Mouse (Mus musculus) heart, embryonic 12.5 days (tissue): ENCODE measurements at regions not wholly inside any gene's neighbourhood (a gene's known extent, or its start where the extent isn't known, plus 50 kb on each side); places are given as distances from the start of the nearest gene placed in this dataset.

Experiments
- ATAC-seq: fragments of 200-750 bp; cut with Nextera tagmentation; 2 replicates; pipeline ENCODE4 v1.8.0; 2017; ENCODE audit warnings: moderate TSS enrichment, moderate library complexity; ENCODE audit not compliant: insufficient number of reproducible peaks, low FRiP score
- H3K27ac ChIP-seq: fragments of 300-500 bp; sonication (generic); 2 replicates; pipeline ENCODE4 v1.5.1; 2016; ENCODE audit warnings: mild to moderate bottlenecking, moderate library complexity; ENCODE audit not compliant: poor library complexity, severe bottlenecking
- H3K27me3 ChIP-seq: fragments of 300-500 bp; sonication (generic); replicated peaks from 2 replicates; pipeline ENCODE4 v1.6.1; 2016; ENCODE audit warnings: mild to moderate bottlenecking, moderate library complexity
- H3K36me3 ChIP-seq: fragments of 300-500 bp; sonication (generic); 2 replicates; pipeline ENCODE4 v1.6.1; 2016; ENCODE audit warnings: mild to moderate bottlenecking, moderate library complexity
- H3K4me1 ChIP-seq: fragments of 300-500 bp; sonication (generic); replicated peaks from 2 replicates; pipeline ENCODE4 v1.6.1; 2016; ENCODE audit warnings: mild to moderate bottlenecking
- H3K4me2 ChIP-seq: fragments of 300-500 bp; sonication (generic); 2 replicates; pipeline ENCODE4 v1.6.1; 2016; ENCODE audit warnings: mild to moderate bottlenecking, moderate library complexity
- H3K4me3 ChIP-seq: fragments of 300-500 bp; sonication (generic); 2 replicates; pipeline ENCODE4 v1.5.1; 2016; ENCODE audit warnings: mild to moderate bottlenecking
- H3K9ac ChIP-seq: fragments of 300-500 bp; sonication (generic); 2 replicates; pipeline ENCODE4 v1.6.1; 2016; ENCODE audit warnings: mild to moderate bottlenecking, moderate library complexity
- H3K9me3 ChIP-seq: fragments of 300-500 bp; sonication (generic); replicated peaks from 2 replicates; pipeline ENCODE4 v1.6.1; 2016; ENCODE audit warnings: mild to moderate bottlenecking, moderate library complexity
- WGBS: fragments of 180-500 bp; shearing (Covaris S2); methylation state at CpG from one replicate; pipeline ENCODE4 v1.1.7; 2016; 5-methylcytosine and 5-hydroxymethylcytosine counted together

GRCm38 (mm10) chr8:107817796-107818195 is 124.6 kb upstream of the Zfhx3 start:
- no peaks in the 10 kb centered on the region for H3K36me3 ChIP-seq
- H3K4me3 ChIP-seq, result no peak overlapping the region
- H3K9ac ChIP-seq, result no peak overlapping the region
- no peak overlapping the region for H3K27ac ChIP-seq
- H3K4me2 ChIP-seq, result no peak overlapping the region
- no peaks in the 10 kb centered on the region for H3K9me3 ChIP-seq
- WGBS, result 75% methylated on average over 9 of the region's 9 CpGs
- H3K27me3 ChIP-seq, result peaks cover 12% of the 10 kb centered on the region; the same call in 1 of the 2 replicates
- peaks cover 6% of the 10 kb centered on the region; the same call in 1 of the 2 replicates for H3K4me1 ChIP-seq
- no peak for ATAC-seq

DNA sequence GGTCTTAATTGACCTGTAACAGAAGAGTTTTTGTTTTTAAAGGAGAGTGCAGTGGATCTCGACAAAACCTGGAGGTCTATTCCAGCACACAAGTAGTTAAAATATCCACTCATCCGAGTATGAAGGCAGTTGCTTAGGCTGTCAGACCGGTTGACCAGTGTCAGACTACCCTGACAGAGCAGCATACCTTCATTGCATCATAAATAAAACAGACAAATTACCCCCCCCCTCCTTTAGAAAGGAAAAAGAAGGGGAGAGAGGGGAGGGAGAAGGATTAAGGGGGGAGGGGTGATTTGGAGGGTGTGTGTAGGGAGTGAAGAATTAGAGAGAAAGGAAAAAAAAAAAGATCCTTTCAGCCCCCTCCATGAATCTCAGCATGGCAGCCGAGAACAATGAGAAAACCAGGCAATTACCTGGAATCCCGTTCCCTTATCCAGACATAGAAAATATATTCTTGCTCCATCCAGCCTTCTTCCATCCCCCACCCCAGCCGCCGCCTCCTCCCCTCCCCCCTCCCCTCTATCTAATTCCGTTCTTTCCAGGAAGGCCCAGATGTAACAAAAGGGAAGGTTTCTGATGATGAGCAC is 122.2 kb upstream of the Zfhx3 start:
- no peak for ATAC-seq
- peaks cover 11% of the 10 kb centered on the region; the same call in 1 of the 2 replicates for H3K4me1 ChIP-seq
- H3K27me3 ChIP-seq, result peaks cover 12% of the 10 kb centered on the region; the same call in 1 of the 2 replicates
- H3K9me3 ChIP-seq, result no peaks in the 10 kb centered on the region
- no peak overlapping the region for H3K9ac ChIP-seq
- H3K27ac ChIP-seq, result no peak overlapping the region
- H3K36me3 ChIP-seq, result no peaks in the 10 kb centered on the region
- H3K4me3 ChIP-seq, result no peak overlapping the region
- H3K4me2 ChIP-seq, result peak overlapping the region; percentile 33; the same call in 1 of the 2 replicates
- 5% methylated on average over 8 of the region's 8 CpGs for WGBS

- no peak overlapping the region for H3K4me3 ChIP-seq
- no peak for ATAC-seq
- H3K27me3 ChIP-seq, result peaks cover 10% of the 10 kb centered on the region; the same call in 1 of the 2 replicates
- no peak overlapping the region for H3K9ac ChIP-seq
- H3K27ac ChIP-seq, result no peak overlapping the region
- no peaks in the 10 kb centered on the region for H3K36me3 ChIP-seq
- H3K4me1 ChIP-seq, result peaks cover 11% of the 10 kb centered on the region; the same call in 1 of the 2 replicates
- H3K4me2 ChIP-seq, result no peak overlapping the region
- no peaks in the 10 kb centered on the region for H3K9me3 ChIP-seq
- WGBS, result 57% methylated on average over 6 of the region's 6 CpGs
Measured at GRCm38 (mm10) chr8:107821522-107821921, 120.9 kb upstream of the Zfhx3 start.

- Histone ChIP-seq H3K27me3 (peaks cover 6% of the 10 kb centered on the region; the same call in 1 of the 2 replicates), H3K4me2 (peak overlapping the region; percentile 69), H3K36me3 (no peaks in the 10 kb centered on the region), H3K27ac (no peak overlapping the region), H3K9me3 (no peaks in the 10 kb centered on the region), H3K4me1 (peaks cover 11% of the 10 kb centered on the region; the same call in 1 of the 2 replicates), H3K4me3 (peak overlapping the region; percentile 29), H3K9ac (no peak overlapping the region)
- no peak for ATAC-seq
- WGBS, result 13% methylated on average over 7 of the region's 7 CpGs
Measured at GRCm38 (mm10) chr8:107824096-107824495, 118.3 kb upstream of the Zfhx3 start.

DNA sequence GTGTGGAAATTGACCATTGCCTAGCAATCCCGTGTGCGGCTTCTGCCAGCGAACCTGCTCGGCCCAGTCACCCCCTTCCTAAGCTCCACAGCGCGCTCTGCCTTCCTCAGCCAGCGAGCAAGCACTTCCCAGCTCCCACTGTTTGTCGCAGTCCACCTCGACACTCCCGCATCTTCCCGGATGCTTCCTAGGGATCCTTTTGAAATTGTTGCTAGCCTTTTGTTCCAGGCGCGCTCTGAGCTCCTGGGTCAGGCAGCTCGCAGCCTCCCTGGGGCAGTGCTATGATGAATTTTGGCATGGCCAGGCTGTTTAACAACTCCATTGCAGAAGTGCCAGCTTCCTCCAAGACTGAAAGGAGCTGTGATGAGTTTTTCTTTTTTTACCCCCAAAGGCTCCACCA is 117.8 kb upstream of the Zfhx3 start:
- peaks cover 11% of the 10 kb centered on the region; the same call in 1 of the 2 replicates for H3K4me1 ChIP-seq
- WGBS, result 1% methylated on average over 14 of the region's 14 CpGs
- H3K36me3 ChIP-seq, result no peaks in the 10 kb centered on the region
- ATAC-seq, result no peak
- H3K9me3 ChIP-seq, result no peaks in the 10 kb centered on the region
- H3K27ac ChIP-seq, result no peak overlapping the region
- H3K4me3 ChIP-seq, result peak overlapping the region; percentile 29
- peak overlapping the region; percentile 26; the same call in 1 of the 2 replicates for H3K9ac ChIP-seq
- peaks cover 6% of the 10 kb centered on the region; the same call in 1 of the 2 replicates for H3K27me3 ChIP-seq
- H3K4me2 ChIP-seq, result peak overlapping the region; percentile 69

GRCm38 (mm10) chr8:107827500-107828125 is 114.8 kb upstream of the Zfhx3 start:
- Histone ChIP-seq H3K27ac (no peak overlapping the region), H3K9ac (no peak overlapping the region), H3K9me3 (no peaks in the 10 kb centered on the region), H3K4me1 (peaks cover 5% of the 10 kb centered on the region; the same call in 1 of the 2 replicates), H3K4me2 (no peak overlapping the region), H3K4me3 (no peak overlapping the region), H3K36me3 (no peaks in the 10 kb centered on the region), H3K27me3 (no peaks in the 10 kb centered on the region)
- no peak for ATAC-seq
- 68% methylated on average over 17 of the region's 17 CpGs for WGBS

DNA sequence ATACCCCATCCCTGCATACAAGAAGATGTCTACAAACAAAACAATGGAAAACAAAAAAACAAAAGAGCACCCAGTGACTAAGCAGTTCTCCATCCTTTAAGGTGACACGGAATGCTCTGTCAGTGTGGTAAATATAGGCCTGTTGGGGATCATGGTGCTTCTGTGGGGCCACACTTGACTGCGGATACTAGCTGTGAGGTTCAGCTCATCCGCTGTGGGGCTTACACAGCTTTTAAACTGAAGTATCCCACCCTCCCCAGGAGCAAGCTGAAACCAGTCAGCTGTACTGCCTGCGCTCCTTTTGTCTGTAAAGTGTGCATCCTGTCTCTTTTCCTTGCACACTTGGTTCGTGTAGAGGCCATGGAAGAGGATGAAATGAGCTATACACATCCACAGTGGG is 113.9 kb upstream of the Zfhx3 start:
- Histone ChIP-seq H3K4me1 (peaks cover 5% of the 10 kb centered on the region; the same call in 1 of the 2 replicates), H3K27me3 (no peaks in the 10 kb centered on the region), H3K9me3 (no peaks in the 10 kb centered on the region), H3K4me2 (no peak overlapping the region), H3K27ac (no peak overlapping the region), H3K9ac (no peak overlapping the region), H3K36me3 (no peaks in the 10 kb centered on the region), H3K4me3 (no peak overlapping the region)
- ATAC-seq, result no peak
- 78% methylated on average over 5 of the region's 5 CpGs for WGBS

DNA sequence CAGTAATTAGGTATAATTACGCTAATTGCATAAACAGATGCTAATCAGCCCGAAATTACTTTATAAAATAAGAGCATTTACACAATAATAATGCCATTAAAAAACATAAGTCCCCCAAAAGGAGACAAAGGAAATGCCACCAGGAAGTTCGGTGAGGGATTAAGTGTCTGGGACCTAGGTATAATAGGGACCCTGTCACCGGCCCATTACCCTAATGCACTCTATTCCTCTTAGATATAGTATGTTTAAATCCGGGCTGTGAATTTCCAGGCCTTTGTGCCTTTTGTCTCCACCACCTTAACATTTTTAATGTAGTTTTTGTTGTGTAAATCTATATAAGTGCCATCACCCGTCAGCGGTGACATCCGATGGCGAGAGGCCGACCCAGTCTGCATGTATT is 109.0 kb upstream of the Zfhx3 start:
- no peak overlapping the region for H3K27ac ChIP-seq
- no peak for ATAC-seq
- no peak overlapping the region for H3K4me3 ChIP-seq
- no peaks in the 10 kb centered on the region for H3K4me1 ChIP-seq
- no peak overlapping the region for H3K9ac ChIP-seq
- WGBS, result 86% methylated on average over 10 of the region's 10 CpGs
- no peak overlapping the region for H3K4me2 ChIP-seq
- no peaks in the 10 kb centered on the region for H3K27me3 ChIP-seq
- H3K9me3 ChIP-seq, result no peaks in the 10 kb centered on the region
- H3K36me3 ChIP-seq, result no peaks in the 10 kb centered on the region

- H3K4me3 ChIP-seq, result no peak overlapping the region
- ATAC-seq, result no peak
Measured at GRCm38 (mm10) chr8:107846141-107846540, 96.3 kb upstream of the Zfhx3 start.

GRCm38 (mm10) chr8:107851236-107852043 is 91.0 kb upstream of the Zfhx3 start:
- no peak overlapping the region for H3K4me3 ChIP-seq
- no peak overlapping the region for H3K27ac ChIP-seq
- H3K27me3 ChIP-seq, result no peaks in the 10 kb centered on the region
- H3K9ac ChIP-seq, result no peak overlapping the region
- ATAC-seq, result no peak
- no peak overlapping the region for H3K4me2 ChIP-seq
- no peaks in the 10 kb centered on the region for H3K9me3 ChIP-seq
- no peaks in the 10 kb centered on the region for H3K4me1 ChIP-seq
- H3K36me3 ChIP-seq, result no peaks in the 10 kb centered on the region
- WGBS, result 76% methylated on average over 17 of the region's 17 CpGs

More at GRCm38 (mm10) chr8:107846141-107846540, 96.3 kb upstream of the Zfhx3 start:
- H3K9me3 ChIP-seq, result no peaks in the 10 kb centered on the region
- no peak overlapping the region for H3K27ac ChIP-seq
- H3K9ac ChIP-seq, result no peak overlapping the region
- H3K4me2 ChIP-seq, result no peak overlapping the region
- no peaks in the 10 kb centered on the region for H3K27me3 ChIP-seq
- WGBS, result 80% methylated on average over 3 of the region's 3 CpGs
- H3K4me1 ChIP-seq, result no peaks in the 10 kb centered on the region
- H3K36me3 ChIP-seq, result no peaks in the 10 kb centered on the region

GRCm38 (mm10) chr8:107859770-107860169 is 82.7 kb upstream of the Zfhx3 start:
- ATAC-seq, result no peak
- Histone ChIP-seq H3K4me1 (0 out of 2 replicates have a peak, but pooled peaks cover 6% of the 10 kb centered on the region), H3K36me3 (no peaks in the 10 kb centered on the region), H3K4me3 (no peak overlapping the region), H3K9me3 (no peaks in the 10 kb centered on the region), H3K27ac (no peak overlapping the region), H3K4me2 (no peak overlapping the region), H3K9ac (no peak overlapping the region), H3K27me3 (no peaks in the 10 kb centered on the region)
- WGBS, result 87% methylated on average over 4 of the region's 4 CpGs
